Mouse (Mus musculus) olfactory bulb, adult 2 months (tissue): ENCODE results near the gene Rest. TPM values are rescaled to one million over a fixed set of nuclear protein-coding genes. Genes with fewer than 3 reads are reported as not detected.

ENCODE experiments used
- H3K27ac ChIP-seq: fragments of 200-500 bp; 2 replicates; pipeline ENCODE4 v1.5.1; 2012; ENCODE audit warnings: low read depth, low read length; ENCODE audit not compliant: insufficient read depth
- H3K4me1 ChIP-seq: fragments of 200-500 bp; 2 replicates; pipeline ENCODE4 v1.6.1; 2012; ENCODE audit warnings: low read length; ENCODE audit not compliant: control insufficient read depth, insufficient read depth
- H3K4me3 ChIP-seq: fragments of 200-500 bp; 2 replicates; pipeline ENCODE4 v1.5.1; 2012; ENCODE audit warnings: mild to moderate bottlenecking, low read depth, low read length, moderate library complexity; ENCODE audit not compliant: insufficient read depth
- CTCF ChIP-seq: fragments of 200-500 bp; IDR thresholded peaks from 2 replicates; pipeline ENCODE4 v1.5.1; 2012; ENCODE audit warnings: low read depth, mild to moderate bottlenecking, low read length, moderate library complexity; ENCODE audit not compliant: insufficient read depth
- POLR2A ChIP-seq: fragments of 200-500 bp; IDR thresholded peaks from 2 replicates; pipeline ENCODE4 v1.6.1; 2012; ENCODE audit warnings: mild to moderate bottlenecking, low read depth, low read length, moderate library complexity; ENCODE audit not compliant: insufficient read depth
- WGBS: fragments of 180-500 bp; shearing (Covaris S2); methylation state at CpG from one replicate; pipeline ENCODE4 v1.1.7; 2018; 5-methylcytosine and 5-hydroxymethylcytosine counted together
- polyA plus RNA-seq: library from polyadenylated mRNA; stranded (reverse); fragments of >200 nt; gene quantifications from 2 replicates; pipeline ENCODE4 v1.2.4, GENCODE M21; 2012; ENCODE audit warnings: low replicate concordance; ENCODE audit not compliant: missing spikeins, insufficient read depth, insufficient read length

Gene Rest
- polyA plus RNA-seq, 1 experiment, result not detected

DNA sequence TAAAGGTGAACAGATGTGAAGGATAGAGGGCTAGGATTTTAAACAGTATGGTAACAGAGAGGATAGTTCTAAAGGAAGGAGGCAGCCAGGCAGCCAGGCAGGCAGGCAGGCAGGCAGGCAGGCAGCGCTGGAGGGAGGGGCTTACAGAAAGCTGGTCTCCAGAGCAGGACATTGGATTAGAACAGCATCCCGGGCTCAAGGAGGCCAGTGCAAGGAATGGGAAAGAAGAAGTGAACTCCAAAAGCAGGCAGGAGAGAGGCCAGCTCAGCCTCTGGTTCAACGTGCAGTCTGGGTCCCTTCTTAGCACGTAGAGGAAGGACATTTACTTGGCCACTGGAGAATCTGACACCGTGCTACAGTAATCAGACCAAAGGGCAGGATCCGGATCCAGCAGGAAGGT lies 5.2 kb upstream of the Rest start:
- TF ChIP-seq POLR2A, result no peak
- no peak overlapping the region for H3K27ac ChIP-seq
- 73% methylated on average over 6 of the region's 6 CpGs for WGBS
- H3K4me3 ChIP-seq, result no peak overlapping the region
- no peaks in the 10 kb centered on the region for H3K4me1 ChIP-seq

DNA sequence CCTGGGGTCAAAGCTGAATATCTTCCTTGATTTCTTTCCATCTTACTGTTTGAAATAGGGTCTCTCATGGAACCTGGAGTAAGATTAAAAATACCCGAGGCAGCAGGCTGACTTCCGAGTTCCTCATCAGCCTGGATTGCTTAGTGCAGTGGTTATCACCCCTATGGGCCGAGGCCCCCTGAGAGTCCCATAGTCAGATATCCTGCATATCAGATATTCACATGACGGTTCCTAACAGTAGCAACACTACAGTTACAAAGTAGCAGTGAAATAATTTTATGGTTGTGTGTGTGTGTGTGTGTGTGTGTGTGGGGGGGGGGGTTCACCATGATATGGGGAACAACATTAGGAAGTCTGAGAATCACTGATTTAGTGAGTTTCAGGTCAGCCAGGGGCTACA lies 4.2 kb upstream of the Rest start:
- 93% methylated on average over 4 of the region's 4 CpGs for WGBS
- Histone ChIP-seq H3K4me3 (no peak overlapping the region), H3K4me1 (no peaks in the 10 kb centered on the region), H3K27ac (no peak overlapping the region)
- TF ChIP-seq POLR2A, result no peak
- no peak for TF ChIP-seq CTCF

DNA sequence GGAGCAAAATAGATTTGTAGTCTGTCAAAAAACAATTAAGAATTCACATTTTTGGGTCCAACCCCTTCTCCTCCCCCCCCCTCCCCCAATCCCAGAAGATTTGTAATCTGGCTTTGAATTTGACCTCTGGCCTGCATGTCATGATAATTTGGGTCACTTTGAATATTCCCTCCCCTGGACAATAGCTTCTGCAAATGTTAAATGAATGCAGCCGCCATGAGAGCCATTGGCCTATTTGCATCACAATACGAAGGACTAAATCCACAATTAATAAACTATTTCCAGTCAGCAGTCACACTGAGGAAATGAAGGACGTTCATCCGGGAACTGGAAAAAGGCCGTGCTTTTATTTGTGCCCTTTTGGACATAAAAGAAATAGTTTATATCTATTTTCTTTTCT lies 3.2 kb upstream of the Rest start:
- 81% methylated on average over 5 of the region's 5 CpGs for WGBS
- H3K4me3 ChIP-seq, result no peak overlapping the region
- H3K4me1 ChIP-seq, result no peaks in the 10 kb centered on the region
- TF ChIP-seq CTCF (no peak), POLR2A (no peak)
- no peak overlapping the region for H3K27ac ChIP-seq

GRCm38 (mm10) chr5:77265671-77266065 lies 377 bp downstream of the Rest start:
- no peak for TF ChIP-seq POLR2A
- no peak for TF ChIP-seq CTCF
- H3K4me1 ChIP-seq, result 0 out of 2 replicates have a peak, but pooled peaks cover 2% of the 10 kb centered on the region
- WGBS, result 2% methylated on average over 52 of the region's 53 CpGs
- peak overlapping the region; percentile 70 for H3K4me3 ChIP-seq
- H3K27ac ChIP-seq, result no peak overlapping the region

DNA sequence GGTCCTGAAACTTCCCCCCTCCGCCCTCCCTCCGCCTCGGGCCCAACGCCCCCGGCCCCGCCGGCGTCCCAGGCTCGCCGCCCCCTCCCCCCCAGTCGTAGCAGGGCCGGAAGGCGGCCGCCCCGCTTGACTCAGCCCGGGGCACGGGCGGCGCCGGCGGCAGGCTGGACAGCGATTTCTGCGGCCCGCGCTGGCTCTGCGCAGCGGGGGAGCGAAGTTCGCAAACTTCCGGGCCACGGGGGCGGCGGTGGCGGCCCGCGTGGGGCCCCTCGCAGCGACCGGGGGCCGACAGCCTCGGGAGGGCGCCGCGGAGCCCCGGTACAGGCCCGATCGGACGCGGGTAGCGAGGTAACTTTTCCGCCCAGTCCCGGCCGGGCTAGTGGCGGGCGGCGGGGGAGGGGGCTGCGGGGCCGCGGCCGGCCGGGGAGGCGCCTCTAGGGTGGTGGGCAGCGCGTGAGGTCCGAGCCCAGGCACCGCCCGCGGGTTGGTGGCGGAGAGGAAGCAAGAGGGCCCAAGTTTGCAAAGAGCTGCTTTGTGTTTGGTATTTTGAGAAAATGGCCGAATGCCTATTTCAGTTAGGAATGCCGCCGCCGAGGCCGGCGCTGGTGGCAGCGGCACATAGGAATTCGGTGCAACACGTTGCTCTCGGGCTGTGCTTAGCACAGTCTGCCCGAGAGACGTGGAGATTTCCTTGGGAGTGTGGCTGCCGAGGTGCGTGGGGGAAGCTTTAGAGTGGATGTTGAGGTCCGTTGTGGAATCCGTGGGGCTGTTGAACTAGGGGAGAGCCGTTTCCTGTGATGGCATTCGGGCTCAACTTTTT lies 985 bp downstream of the Rest start:
- no peak overlapping the region for H3K27ac ChIP-seq
- TF ChIP-seq CTCF (no peak), POLR2A (no peak)
- WGBS, result under 1% methylated on average over 87 of the region's 87 CpGs
- peak overlapping the region; percentile 70 for H3K4me3 ChIP-seq
- 0 out of 2 replicates have a peak, but pooled peaks cover 2% of the 10 kb centered on the region for H3K4me1 ChIP-seq

- TF ChIP-seq POLR2A, result no peak
- no peak for TF ChIP-seq CTCF
- 18% methylated on average over 11 of the region's 11 CpGs for WGBS
- 0 out of 2 replicates have a peak, but pooled peaks cover 2% of the 10 kb centered on the region for H3K4me1 ChIP-seq
- no peak overlapping the region for H3K27ac ChIP-seq
- H3K4me3 ChIP-seq, result peak overlapping the region; percentile 70
Measured at GRCm38 (mm10) chr5:77266886-77267401, 1.7 kb downstream of the Rest start.

DNA sequence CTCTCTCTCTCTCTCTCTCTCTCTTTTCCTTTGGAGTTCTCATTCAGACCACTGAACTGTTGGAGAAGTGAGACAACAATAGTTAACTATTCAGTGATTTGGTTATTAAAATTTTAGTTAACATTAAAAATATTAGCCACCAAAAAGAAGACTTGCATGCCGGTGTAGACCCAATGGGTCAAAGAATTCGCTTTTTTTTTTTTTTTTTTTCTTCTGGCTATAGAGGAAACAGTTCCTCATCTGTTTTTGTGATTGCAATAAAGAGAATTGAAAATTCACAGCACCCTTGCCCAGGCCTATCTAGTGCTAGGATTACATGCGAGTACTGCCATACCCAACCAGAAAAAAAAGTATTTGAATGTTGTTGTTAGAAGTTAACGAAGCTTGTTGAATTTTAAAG lies 2.1 kb downstream of the Rest start:
- 69% methylated on average over 4 of the region's 4 CpGs for WGBS
- Histone ChIP-seq H3K4me3 (no peak overlapping the region), H3K27ac (no peak overlapping the region), H3K4me1 (0 out of 2 replicates have a peak, but pooled peaks cover 2% of the 10 kb centered on the region)
- TF ChIP-seq CTCF (no peak), POLR2A (no peak)

GRCm38 (mm10) chr5:77267957-77268624 lies 2.8 kb downstream of the Rest start:
- Histone ChIP-seq H3K27ac (no peak overlapping the region), H3K4me1 (0 out of 2 replicates have a peak, but pooled peaks cover 2% of the 10 kb centered on the region), H3K4me3 (no peak overlapping the region)
- WGBS, result 96% methylated on average over 30 of the region's 30 CpGs
- TF ChIP-seq CTCF (no peak), POLR2A (no peak)

GRCm38 (mm10) chr5:77269399-77269798 lies 4.1 kb downstream of the Rest start:
- 86% methylated on average over 8 of the region's 8 CpGs for WGBS
- Histone ChIP-seq H3K27ac (no peak overlapping the region), H3K4me1 (0 out of 2 replicates have a peak, but pooled peaks cover 2% of the 10 kb centered on the region), H3K4me3 (no peak overlapping the region)
- TF ChIP-seq CTCF, result no peak
